Mouse (Mus musculus) right cerebral cortex, postnatal 10 days (tissue): Measurements from ENCODE around the gene Hist2h2ab.
"Not testable (repeated sequence)": the region's sequence is repeated elsewhere in the genome, so short reads cannot be mapped to it uniquely, and the experiment has no call there.

ENCODE experiments used
- DNase-seq, 2 experiments: peaks; one replicate each; pipeline ENCODE4 v3.0.0; 2021; ENCODE audit warnings: low spot score in 2 of 2

Hist2h2ab gene

DNA sequence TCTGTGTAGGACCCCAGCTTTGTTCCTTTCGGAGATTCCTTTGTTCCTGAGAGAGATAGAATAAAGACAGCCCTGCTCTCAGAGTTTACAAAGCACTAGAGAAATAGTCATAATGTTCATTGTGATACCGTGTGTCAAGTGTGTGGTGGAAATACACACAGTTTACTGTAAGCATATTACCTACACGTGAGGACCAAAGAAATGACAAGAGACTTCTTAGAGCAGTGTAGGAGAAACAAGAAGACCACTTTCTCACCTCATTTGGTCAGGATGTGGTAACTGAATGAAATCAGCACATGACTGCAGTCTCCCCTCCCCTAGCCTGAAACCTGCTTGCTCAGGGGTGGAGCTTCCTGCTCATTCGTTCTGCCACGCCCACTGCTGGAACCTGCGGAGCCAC is 21.5 kb upstream of the Hist2h2ab start:
- DNase-seq = no peak

DNA sequence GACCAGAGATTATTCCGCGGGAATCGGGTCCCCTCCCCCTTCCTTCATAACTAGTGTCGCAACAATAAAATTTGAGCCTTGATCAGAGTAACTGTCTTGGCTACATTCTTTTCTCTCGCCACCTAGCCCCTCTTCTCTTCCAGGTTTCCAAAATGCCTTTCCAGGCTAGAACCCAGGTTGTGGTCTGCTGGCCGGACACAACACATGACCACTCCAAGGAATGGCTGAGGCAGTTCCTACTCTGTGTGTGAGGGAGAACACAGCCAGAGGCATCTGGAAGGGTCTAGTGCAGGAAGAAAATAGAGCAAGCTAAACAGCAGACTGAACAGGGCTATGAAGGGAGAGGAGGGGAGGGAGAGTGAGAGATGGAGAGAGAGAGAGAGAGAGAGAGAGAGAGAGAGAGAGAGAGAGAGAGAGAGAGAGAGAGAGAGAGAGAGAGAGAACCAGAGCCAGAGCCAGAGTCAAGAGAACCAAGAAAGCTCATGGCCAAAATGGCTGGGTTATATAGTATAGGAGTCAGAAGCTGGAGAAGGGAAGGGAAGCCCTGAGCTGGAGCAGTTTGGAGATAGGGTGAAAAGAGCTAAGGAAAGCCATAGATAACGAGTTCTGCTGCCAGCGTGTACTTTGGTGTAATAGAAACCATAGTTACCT is 20.9 kb upstream of the Hist2h2ab start:
- not testable (repeated sequence) for DNase-seq

DNA sequence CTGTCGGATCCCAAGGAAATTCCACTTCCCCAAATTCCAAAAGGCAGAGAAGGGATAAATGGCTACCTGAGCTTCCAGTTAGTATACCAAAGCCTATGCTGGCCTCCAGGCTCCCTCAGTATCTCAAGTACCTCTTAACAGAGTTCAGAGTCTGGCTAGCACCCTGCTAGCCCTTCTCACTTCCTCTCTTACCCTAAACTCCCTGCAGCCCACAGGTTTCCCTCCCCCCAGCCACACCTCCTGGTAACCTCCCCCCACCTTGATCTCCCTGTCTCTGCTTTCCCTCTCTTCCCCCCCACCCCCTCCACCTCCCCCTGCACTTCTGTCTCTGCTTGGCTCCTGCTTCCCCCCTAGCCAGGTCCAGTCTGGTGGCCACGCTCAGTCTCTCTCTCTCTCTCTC is 19.9 kb upstream of the Hist2h2ab start:
- no peak for DNase-seq

DNA sequence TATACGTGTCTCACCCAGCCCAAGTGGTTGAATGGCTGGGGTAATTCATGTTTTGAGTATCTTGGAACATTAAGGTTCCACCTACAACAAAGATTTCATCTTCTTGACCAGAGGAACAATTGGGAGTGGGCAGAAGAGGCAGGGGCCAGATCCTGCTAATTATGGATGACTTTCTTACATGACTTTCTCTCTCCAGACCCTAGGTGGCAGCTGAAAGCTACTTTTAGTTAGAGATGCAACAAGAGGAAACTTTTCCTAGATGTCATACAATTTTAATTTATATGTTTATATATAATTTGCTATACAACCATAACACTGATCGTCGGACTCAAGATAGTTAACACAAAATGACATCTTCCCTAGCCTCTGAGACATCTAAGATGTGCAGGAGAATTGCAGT is 11.8 kb upstream of the Hist2h2ab start:
- no peak for DNase-seq

DNA sequence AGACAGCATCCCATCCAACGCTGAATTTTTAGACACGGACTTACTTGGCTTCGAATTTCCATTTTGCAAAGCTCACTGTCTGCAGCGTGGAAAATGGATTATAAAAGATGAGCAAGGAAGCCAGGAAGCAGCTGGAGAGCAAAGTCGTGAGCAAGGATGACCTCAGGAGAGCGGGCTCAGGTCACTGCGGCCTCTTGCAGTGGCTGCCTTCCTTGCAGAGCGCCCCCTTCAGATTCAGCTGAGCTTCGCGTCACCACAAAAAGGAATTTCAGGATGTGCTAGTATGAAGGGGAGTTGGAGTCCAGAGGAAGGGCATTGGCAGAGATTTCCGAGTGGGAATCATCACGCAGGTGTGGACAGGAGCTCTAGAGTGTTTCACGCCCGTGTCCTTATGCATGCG is 10.4 kb upstream of the Hist2h2ab start:
- DNase-seq = no peak

DNA sequence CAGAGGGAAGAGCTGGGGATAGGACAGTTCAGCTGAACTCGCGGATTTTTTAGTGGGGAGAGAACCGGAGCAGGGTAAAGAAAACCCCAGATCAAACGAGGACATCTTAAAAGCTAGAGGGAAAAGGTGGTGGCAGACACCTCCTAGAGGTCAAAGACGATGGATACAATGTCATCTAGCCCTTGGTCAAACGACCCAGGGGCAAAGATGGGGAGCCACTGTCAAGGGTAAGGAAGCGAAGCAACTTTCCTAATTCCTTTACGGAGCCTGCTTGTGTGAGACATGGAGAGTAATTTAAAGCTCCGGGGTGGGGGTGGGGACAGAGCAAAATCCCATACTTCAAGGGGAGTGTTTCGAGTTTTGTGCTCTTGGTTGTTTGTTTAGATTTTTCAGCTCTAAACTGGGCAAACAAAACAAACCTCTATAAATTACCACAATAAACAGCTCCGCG is 449 bp upstream of the Hist2h2ab start:
- DNase-seq = no peak

DNA sequence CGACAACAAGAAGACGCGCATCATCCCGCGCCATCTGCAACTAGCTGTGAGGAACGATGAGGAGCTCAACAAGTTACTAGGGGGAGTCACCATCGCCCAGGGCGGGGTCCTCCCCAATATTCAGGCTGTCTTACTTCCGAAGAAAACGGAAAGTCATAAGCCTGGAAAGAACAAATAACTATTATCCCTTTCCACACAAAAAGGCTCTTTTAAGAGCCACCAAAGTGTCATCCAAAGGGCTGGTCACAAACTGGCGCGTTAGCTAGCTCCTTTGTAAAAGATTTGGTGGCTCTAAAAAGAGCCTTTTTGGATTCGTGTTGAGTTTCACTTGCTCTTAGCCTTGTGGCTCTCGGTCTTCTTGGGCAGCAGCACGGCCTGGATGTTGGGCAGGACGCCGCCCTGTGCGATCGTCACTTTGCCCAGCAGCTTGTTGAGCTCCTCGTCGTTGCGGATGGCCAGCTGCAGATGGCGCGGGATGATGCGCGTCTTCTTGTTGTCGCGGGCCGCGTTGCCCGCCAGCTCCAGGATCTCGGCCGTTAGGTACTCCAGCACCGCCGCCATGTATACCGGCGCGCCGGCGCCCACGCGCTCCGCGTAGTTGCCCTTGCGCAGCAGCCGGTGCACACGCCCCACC is 583 bp downstream of the Hist2h2ab start:
- not testable (repeated sequence) for DNase-seq

DNA sequence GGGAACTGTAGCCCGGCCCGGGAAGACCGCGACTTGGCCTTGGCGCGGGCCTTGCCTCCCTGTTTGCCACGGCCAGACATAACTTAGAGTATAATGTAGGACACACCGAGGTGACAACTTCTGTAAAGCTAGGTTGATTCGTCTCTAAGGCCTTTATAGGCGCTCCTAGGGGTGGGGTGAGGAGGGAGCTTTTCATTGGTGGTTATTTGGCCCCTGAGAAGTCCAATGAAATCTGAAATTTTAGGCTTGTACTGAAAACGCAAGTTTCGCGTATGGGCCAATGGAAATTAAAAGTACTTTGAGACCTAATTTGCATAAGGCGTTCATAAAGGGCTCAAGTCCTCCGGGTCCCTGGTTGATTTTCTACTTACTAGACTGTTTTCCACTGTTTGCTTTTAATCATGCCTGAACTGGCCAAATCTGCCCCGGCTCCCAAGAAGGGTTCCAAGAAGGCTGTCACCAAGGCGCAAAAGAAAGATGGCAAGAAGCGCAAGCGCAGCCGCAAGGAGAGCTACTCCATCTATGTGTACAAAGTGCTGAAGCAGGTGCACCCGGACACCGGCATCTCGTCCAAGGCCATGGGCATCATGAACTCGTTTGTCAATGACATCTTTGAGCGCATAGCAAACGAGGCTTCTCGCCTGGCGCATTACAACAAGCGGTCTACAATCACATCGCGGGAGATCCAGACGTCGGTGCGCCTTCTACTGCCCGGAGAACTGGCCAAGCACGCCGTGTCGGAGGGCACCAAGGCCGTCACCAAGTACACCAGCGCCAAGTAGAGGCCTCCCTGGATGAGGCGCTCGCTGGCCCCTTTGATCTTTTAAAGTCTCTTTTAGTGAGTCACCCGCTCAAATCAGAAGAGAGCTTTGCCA is 1.3 kb downstream of the Hist2h2ab start, which contains the start of the genes Hist2h2ac and Hist2h2be:
TSS of gene Hist2h2ac (minus strand) at position 116 of the 875 bp plus-strand sequence.
TSS of gene Hist2h2be (plus strand) at position 355 of the 875 bp plus-strand sequence.
- peak; percentile 85 to 92 for DNase-seq

DNA sequence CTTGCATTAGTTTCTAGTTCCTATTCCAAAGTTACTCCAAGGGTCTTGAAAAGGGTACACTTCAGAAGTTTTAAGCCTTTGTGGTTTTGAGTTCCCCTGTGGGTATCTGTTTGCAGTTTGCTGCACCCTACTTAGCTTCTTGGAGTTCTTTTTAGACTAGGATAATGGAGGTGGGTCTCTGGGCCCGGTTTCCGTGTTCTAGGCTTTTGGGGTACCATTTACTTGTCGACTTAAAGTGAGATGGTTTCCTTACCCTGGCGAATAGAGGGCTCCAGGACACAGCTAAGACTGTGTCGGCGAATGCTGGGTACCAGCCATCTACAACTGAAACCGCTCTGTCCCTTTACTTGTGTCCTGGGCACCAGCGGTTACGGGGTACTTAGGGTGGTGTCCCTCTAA is 2.0 kb downstream of the Hist2h2ab start:
- DNase-seq = no peak

DNA sequence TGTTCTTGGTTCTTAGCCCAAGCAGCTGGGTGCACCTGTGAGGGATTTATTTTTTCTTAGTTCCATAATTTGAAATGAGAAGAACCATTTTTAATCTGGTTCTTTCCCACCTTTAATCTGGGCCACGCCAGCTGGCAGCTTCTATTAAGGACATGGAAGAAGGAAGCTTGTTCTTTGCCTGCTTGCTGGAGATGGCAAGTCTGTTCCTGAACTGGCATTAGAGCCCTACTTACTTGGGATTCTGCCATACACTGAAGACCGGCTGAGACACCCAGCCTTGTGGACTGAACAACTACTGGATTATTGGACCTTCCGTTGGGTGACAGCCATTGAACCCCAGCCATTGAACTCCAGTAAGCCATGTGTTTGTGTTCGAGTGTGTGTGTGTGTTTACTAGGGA is 3.1 kb downstream of the Hist2h2ab start:
- DNase-seq = peak; percentile 46 to 60

DNA sequence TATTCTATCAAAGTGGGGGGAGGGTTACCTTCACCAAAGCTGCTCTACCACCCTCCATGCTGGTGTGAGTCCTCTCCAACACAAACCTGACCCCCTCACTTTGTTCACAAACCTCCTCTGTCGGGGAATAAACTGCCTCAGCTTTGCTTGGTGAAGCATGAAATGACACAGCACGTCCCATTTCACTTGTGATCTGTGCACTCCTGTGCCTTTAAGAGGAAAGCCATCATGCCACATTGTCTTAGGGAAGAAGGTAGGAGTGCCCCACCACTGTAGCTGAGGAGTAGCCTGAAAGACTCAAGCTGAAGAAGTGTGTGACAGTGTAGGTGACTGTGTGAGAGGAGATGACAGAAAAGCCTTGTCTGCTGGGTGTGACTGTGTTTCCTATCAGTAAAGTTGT is 5.8 kb downstream of the Hist2h2ab start:
- no peak for DNase-seq

DNA sequence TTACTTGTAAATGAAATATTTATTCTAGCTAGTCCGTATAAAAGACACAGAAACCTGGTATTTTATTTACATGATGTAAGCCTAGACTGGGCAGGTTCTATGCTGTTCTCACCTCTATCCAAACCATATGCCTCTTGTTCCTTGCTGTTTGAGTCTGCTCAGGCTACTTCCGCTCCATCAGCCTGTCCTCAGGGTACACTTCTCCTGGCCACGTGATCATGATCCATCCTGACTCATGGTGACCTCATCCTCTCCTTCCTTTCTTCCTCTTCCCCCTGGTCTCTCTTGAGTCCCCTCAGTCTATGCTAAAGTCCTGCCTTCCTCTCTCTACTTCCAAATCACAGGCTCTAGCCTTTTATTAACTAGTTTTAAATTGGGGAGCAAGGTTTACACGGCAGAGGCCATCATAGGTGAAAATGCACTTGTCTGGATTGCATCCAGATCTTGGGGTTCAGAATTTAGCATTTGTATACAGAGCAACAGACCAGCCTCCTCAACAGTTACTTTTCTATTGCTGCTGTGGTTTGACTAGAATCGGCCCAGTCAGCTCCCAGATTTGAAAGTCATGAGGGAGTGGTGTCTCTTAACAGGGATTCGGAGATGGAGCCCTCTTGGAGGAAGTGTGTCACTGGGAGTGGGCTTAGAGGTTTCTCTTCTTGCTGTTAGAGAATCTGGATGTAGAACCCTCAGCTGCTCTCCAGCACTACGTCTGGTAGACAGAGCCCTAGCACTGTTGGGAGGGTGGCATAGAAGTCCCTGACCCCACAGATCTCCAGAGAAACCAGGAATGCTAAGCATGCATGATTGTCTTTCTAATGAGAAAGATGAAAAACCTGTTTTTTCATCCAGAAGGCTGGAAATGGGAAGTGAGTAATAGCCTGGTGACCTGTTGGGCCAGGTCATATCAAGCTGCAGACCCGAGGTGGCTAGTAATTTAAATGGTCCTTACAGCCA is 7.3 kb downstream of the Hist2h2ab start:
- no peak for DNase-seq

DNA sequence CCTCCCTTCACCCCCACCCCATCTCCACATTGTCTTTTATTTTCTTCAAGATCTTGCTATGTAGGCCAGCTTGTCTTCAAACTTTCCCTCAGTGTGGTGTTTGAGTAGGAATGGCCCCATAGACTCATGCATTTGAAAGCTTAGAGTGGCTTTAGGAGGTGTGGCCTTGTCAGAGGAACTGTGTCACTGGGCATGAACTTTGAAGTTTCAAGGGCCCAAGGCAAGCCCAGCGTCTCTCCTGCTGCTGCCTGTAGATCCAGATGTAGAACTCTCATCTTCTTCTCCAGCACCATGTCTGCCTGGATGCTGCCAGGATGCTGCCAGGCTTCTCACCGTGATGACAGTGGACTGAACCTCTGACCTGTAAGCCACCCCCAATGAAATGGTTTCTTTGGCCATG is 9.2 kb downstream of the Hist2h2ab start:
- DNase-seq = no peak

DNA sequence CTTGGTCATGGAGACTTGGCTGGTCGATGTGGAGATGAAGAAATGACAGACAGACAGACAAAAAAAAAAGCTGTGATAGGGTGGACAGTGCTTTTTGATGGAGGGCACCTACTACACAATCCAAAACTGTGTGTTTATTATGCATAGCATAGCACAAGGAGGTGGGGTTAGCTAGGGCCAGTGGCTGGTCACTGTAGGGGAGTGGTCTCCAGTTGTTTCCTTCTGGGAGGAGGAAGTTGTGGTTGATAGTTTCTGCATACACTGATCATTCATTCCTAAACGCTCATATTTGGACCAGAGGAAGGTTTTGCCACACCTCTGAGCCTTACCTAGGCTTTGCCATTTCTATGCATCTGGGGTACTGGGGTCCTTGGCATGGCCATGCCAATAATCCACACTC is 10.7 kb downstream of the Hist2h2ab start:
- no peak for DNase-seq

DNA sequence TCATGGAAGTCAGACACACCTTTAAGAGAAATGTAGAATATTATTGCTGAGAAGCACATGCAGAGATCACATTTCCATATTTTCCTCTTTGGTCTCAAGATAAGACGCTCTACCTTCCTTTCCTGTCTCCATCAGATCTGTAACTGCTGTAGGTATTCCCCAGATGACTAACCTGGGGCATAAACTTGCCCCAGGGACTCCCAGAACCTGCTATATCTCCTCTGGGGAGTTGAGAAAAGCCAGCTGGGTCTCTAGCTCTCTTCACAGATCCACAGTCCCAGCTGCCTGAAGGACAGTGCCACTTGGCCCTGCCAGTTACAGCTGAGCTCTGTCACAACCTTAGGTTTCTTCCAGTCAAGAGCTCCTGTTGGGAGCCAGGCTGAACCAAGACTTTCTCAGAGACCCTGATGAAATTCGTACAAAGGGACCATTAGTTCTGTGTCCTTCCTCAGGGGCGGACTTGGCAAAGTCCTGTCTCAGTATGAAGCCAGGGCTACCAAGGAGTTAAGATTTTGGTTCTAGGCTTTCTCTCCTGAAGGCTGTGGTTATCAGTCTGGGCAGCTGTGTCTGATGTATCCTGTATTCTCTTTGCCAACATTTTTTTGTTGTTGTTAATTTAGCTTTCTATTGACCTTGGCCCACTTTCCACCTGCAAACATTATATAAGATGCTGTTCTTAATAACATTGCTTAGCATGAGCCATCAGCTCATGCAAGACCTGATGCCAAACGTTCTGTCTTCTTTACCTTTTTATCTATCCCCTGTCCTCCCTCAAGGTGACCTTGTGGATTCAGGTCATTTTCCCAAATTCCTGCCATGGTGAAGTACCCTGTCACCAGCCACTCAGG is 11.5 kb downstream of the Hist2h2ab start:
- DNase-seq = no peak

DNA sequence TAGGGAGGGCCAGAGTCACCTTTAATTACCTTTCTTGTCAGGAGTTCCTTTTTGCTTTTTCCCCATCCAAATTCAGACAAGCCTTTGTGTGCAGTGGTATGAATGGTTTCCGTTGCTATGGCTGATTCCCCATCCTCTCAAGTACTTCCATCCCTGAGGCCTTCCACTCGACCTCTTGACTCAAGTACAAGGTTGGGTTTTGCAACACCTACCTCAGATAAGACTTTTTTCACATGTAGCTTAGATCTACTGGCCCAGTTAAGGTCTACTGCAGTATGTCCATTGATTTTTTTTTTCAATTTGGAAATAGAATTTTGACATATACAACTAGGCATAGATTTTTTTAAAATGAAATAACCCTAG is 12.1 kb downstream of the Hist2h2ab start:
- no peak for DNase-seq

DNA sequence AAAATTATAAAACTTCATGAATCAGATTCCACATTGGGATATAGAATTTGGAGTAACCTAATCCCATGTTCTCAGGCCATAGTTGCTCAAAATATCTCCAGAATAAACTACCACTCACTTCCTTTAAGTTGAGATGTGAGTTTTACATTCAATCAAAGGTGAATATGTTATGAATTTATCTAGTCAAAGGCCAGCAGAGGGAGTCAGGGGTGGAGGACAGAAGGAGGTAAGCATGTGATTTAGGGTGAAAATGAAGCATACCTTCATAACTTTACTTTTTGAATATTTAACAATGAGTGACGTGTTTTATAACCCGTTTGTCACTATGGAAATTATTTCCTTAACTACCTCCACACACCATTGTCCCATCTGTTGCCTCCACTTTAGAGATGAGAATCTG is 15.2 kb downstream of the Hist2h2ab start:
- no peak for DNase-seq

DNA sequence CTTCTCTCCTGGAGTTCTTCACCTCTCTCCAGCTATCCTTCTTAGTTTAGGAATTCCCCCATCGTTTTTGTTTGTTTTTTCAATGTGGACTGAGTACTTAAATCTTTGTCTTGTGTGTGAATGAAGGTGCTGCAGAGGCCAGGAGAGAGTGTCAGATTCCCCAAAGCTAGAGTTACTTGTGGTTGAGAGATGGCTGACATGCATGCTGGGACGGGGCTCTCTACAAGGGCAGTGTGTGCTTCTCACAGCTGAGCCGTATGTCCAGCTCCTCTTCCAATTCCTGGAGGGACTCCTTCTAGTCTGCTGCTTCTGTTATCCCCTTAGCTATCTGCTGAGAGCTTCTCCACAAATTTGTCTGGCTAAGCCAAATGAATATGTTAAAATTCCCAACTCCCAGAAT is 16.2 kb downstream of the Hist2h2ab start:
- DNase-seq = no peak

DNA sequence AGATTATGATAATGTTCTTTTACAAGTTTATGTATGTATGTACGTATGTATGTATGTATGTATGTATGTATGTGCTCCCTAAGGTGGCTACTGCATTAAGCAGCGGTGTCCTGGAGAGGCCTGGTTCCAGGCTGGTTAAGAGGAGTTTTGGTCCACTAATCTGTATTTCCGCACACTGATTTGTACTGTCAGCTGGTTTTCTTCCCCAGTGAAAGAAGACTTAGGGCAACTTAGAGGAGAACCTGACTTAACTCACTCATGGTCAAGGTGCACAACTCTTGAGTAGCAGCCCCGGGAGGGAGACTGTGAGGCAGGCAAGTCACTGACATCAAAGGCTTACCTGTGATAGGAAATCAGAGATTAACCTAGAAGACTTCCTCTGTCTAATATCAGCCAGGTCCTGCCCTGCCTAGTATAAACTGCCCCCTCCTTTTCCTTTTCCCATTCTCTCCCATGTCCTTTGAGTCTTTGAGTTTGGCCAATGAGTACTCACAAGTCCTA is 17.2 kb downstream of the Hist2h2ab start:
- DNase-seq = no peak

DNA sequence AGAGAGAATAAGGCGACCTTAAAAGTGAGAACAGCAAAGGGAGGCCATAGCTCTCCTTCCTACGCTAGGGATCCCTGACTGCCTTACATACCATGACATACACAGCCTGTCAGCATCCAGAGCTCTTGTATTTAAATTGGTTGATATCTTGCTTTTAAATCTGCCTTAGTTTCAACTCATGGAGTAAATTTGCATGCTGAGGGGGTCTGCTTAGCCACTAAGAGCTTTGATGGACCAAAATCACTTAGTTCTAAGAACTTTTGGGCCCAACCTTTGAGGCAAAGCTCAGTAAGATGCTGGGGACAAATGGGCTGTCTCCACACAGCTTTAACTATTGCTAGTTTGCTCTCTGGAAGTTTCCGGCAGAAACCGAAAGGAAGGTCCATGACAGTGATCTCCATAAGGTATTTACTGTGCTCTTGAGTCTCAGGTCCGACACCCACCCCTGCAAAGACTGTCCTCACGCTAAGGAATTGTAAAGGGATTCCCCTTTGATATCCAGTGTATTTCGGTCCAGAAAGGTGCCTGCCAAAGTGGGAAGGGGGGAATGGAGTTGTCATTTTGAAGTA is 17.8 kb downstream of the Hist2h2ab start:
- DNase-seq = no peak
